Mouse (Mus musculus): ENCODE data around the gene Ctnnd2.

GRCm38 (mm10) chr15:30272326-30272725 is 99.9 kb downstream of the Ctnnd2 start:
- TF ChIP-seq CTCF (IDR thresholded peaks at IDR 0.05; ENCODE audit: control insufficient read depth, insufficient read depth, low read length) (no peak), POLR2A (IDR thresholded peaks at IDR 0.05; ENCODE audit: borderline replicate concordance, control insufficient read depth, low read depth, low read length) (no peak)
